Mouse (Mus musculus) CD4-positive, CD25-positive, alpha-beta regulatory T cell, adult 9 weeks (primary cell): ENCODE data around the gene Rhod. TPM values are rescaled to one million over a fixed set of nuclear protein-coding genes. Genes with fewer than 3 reads are reported as not detected.

Experiments used
- polyA plus RNA-seq: library from polyadenylated mRNA; unstranded; fragments of 100-300 nt; shearing (Covaris generic); gene quantifications from one replicate; pipeline ENCODE4 v1.2.1, GENCODE M21; 2017

The Rhod gene
- polyA plus RNA-seq = 3.0 TPM

DNA sequence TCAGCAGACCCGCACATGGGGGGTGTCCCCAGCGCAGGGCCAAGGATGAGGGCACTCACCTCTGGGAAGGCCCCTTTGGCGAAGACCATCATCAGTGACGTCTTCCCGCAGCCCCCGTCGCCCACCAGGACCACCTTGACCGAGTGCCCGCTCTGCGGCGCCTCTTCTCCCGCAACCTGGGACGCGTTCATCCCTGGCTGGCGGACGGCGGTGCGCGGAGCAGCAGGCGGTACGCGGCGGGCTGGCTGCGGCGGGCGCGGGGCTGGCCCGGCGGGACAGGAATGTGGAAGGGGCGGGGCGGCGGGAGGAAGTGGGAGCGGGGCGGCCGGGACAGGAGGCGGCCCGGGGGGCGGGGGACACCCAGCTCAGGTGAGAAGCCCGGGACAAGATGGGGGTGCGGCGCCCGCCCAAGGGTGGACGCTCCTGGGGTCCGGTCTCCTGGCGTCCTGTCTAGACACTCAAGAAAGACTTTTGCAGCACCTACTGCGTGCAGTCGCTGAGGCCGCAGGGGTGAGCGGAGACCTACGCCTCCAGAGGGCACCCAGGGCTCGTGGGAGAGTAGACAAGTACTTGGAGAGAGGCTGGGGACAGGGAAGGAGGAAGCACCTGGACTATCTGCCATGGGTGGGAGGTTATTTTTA lies at the start of gene Rhod:
TSS of gene Rhod (minus strand) at position 272 of the 641 bp plus-strand sequence.

DNA sequence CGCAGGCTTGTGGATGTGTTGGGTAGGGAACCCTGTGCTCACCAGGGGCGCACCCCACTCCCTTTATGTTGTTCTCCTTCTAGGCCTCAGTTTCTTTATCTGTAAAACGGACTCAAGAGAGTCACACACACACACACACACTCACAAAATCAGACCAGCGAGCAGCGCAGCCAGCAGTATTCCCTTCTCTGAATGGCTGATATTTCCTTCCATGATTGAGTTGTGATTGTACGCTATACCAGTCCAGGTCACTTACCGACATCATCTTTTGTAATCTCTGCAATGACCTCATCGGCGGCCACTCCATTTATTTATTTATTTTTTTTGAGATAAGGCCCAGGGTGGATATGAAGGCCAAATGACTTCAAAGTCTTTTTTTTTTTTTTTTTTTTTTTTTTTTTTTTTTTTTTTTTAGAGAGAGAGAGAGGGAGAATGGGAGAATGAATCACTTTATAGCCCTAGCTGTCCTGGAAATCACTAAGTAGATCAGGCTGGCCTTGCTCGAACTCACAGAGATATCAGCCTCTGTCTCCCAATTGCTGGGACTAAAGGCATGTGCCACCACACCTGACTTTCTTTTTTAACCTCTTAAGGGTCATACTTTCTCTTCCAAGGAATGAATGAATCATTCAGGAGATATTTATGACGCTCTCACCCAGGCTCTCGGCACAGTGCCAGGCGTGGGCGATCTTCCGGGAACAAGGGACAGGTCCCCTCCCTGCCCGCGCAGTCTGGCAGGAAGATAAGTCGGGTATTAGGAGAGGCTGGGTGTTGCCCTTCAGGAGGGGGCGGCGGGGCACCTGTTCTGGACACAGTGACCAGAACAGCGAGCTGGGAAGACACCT lies 38.3 kb upstream of the Rhod start, which contains the start of gene Syt12:
TSS of gene Syt12 (minus strand) at position 103 of the 845 bp plus-strand sequence.

DNA sequence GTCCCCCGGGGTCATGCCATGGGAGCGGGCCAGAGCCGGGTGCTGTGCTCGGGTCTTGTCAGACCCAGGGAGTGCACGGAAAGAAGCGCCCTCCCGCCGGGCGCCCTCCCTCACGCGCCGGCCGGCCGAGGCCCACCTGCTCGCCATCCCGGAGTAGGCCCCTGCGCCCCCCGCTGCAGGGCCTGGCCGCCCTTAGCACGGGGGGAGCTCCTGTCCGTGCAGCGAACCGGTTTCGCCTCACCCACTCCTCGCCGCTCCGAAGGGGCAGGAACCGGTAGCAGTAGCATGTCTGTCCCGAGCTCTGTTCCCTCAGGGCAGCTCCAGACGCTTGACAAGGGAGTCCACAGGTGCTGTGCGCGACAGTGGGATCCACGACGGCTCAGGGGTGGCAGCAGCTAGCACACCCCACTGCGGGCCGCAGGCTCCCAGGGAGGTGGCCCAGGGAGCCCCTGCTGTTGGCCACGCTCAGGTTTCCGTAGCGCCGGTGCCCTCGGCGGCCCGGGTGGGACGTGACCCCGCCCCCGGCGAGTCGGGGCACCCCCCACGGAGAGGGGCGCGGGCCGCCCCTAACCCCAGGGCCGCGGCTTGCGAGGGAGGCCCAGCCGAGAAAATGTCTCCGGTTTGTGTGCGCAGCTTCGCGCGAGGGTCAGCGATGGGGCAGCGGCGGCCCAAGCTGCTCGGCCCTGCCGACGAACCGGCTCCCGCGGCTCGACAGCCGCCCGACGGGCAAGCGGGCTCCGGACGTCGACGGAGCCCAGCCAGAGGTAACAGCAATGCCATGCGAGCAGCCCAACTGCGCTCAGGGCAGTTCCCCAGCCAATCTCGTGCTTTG lies 41.2 kb downstream of the Rhod start, which contains the start of gene Kdm2a:
TSS of gene Kdm2a (minus strand) at position 488 of the 832 bp plus-strand sequence.

Other genes with a start within 250 kb of the Rhod start
- 828 TPM for gene Tbc1d10c, start 248.1 kb downstream of the Rhod start, polyA plus RNA-seq
- 1,287 TPM for gene Ppp1ca, start 247.4 kb downstream of the Rhod start, polyA plus RNA-seq
- gene Rad9a, start 237.8 kb downstream of the Rhod start, polyA plus RNA-seq = 82.8 TPM
- gene Clcf1, start 225.2 kb downstream of the Rhod start, polyA plus RNA-seq = 39.2 TPM
- not detected for gene AC109138.7, start 225.1 kb downstream of the Rhod start, polyA plus RNA-seq
- 139 TPM for gene Pold4, start 207.5 kb downstream of the Rhod start, polyA plus RNA-seq
- 1.5 TPM for gene Ssh3, start 170.3 kb downstream of the Rhod start, polyA plus RNA-seq
- gene Ankrd13d, start 156.3 kb downstream of the Rhod start, polyA plus RNA-seq = 3.8 TPM
- 52.5 TPM for gene Grk2, start 133.2 kb downstream of the Rhod start, polyA plus RNA-seq
- 64.3 TPM for gene Kdm2a, start 41.1 kb downstream of the Rhod start, polyA plus RNA-seq
- not detected for gene Syt12, start 38.0 kb upstream of the Rhod start, polyA plus RNA-seq
- not detected for gene 2010003K11Rik, start 59.2 kb upstream of the Rhod start, polyA plus RNA-seq
- gene Pcx, start 71.0 kb upstream of the Rhod start, polyA plus RNA-seq = 4.6 TPM
- 0.12 TPM for gene Lrfn4, start 176.2 kb upstream of the Rhod start, polyA plus RNA-seq
- gene Rce1, start 186.2 kb upstream of the Rhod start, polyA plus RNA-seq = 51.1 TPM